Mouse (Mus musculus) c-Kit-positive CD71-positive TER-119-negative erythroid progenitor cells, embryonic 14.5 days (primary cell): ENCODE results near the gene Olfr975.
"Not testable (repeated sequence)": the region's sequence is repeated elsewhere in the genome, so short reads cannot be mapped to it uniquely, and the experiment has no call there.

Experiments used
- DNase-seq: peaks from one replicate; pipeline ENCODE4 v3.0.0-alpha.2; 2013; ENCODE audit warnings: low read depth

Olfr975 gene

GRCm38 (mm10) chr9:39951946-39952345 lies at the start of gene Olfr975:
TSS of gene Olfr975 (minus strand) at chr9:39952046.
- DNase-seq, result no peak

GRCm38 (mm10) chr9:39991813-39992212 lies 40.0 kb upstream of the Olfr975 start, which contains the start of gene Olfr978:
TSS of gene Olfr978 (plus strand) at chr9:39992113.
- no peak for DNase-seq

- DNase-seq, result not testable (repeated sequence)
Observed at GRCm38 (mm10) chr9:39976581-39977145, 24.8 kb upstream of the Olfr975 start.

- not testable (repeated sequence) for DNase-seq
Observed at GRCm38 (mm10) chr9:39961033-39961432, 9.2 kb upstream of the Olfr975 start, which contains the start of gene Olfr976. TSS of gene Olfr976 (minus strand) at chr9:39961133.

GRCm38 (mm10) chr9:39937201-39937600 lies 14.6 kb downstream of the Olfr975 start, which contains the start of gene Olfr974:
TSS of gene Olfr974 (plus strand) at chr9:39937501.
- DNase-seq, result no peak

GRCm38 (mm10) chr9:39928837-39929236 lies 23.0 kb downstream of the Olfr975 start:
- not testable (repeated sequence) for DNase-seq

- DNase-seq, result not testable (repeated sequence)
Observed at GRCm38 (mm10) chr9:39927975-39928836, 23.6 kb downstream of the Olfr975 start.

- DNase-seq, result no peak
Observed at GRCm38 (mm10) chr9:39909939-39910338, 41.9 kb downstream of the Olfr975 start.

- DNase-seq, result no peak
Observed at GRCm38 (mm10) chr9:39907036-39907435, 44.8 kb downstream of the Olfr975 start, which contains the start of gene Olfr229. TSS of gene Olfr229 (plus strand) at chr9:39907336.

GRCm38 (mm10) chr9:39905106-39905505 lies 46.7 kb downstream of the Olfr975 start:
- no peak for DNase-seq
